Mouse (Mus musculus) testis, postnatal 14 days (tissue): ENCODE results near the gene Rgl1.
A peak's percentile ranks its signal among the peaks of the same experiment; 100 is the strongest.

ENCODE experiments used
- DNase-seq: peaks from one replicate; pipeline ENCODE4 v3.0.0; 2021; ENCODE audit warnings: low spot score

The Rgl1 gene

DNA sequence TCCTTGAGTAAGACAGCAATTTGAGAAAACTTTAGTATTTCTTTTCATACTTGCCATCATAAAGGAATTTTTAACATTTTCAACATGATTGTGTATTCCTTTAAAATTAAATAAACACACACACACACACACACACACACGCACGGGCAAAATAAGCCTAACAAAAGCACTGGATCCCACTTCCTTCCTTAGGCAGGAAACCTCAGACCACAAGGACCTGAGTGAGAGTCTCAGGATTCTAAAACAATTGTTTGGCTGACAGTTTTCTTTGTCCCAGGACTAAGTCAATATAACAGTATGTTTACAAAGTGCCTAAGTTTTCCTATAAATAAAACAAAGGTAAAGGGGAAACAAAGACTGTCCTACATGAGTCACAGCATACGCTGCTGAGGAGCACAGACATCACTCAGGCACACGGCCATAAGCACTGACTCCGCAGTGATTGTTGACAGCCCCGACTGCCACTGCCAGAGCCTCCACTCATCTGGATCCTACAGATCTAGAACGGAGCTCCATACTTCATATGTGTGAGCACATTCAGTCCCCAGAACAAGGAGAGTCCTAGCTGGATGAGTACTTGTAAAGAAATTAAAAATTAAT is 180.7 kb downstream of the Rgl1 start:
- no peak for DNase-seq

DNA sequence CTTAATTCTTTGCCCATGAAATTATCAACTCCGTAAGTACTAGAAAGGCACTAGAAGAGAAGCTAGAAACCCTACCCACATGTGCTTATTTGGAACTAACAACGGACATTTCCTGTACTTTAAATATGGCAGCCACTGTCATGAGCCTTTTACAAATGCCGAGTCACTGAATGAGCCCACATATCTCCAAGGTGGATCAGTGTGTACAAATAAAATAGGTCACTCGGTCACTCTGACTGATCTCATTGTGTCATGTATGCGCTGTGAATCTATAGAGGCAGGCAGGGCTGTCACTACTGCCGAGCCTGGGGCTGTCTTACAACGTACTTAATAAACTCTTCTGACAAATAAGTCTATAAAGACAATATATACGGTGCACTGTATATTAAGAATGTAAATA is 181.2 kb downstream of the Rgl1 start:
- no peak for DNase-seq

DNA sequence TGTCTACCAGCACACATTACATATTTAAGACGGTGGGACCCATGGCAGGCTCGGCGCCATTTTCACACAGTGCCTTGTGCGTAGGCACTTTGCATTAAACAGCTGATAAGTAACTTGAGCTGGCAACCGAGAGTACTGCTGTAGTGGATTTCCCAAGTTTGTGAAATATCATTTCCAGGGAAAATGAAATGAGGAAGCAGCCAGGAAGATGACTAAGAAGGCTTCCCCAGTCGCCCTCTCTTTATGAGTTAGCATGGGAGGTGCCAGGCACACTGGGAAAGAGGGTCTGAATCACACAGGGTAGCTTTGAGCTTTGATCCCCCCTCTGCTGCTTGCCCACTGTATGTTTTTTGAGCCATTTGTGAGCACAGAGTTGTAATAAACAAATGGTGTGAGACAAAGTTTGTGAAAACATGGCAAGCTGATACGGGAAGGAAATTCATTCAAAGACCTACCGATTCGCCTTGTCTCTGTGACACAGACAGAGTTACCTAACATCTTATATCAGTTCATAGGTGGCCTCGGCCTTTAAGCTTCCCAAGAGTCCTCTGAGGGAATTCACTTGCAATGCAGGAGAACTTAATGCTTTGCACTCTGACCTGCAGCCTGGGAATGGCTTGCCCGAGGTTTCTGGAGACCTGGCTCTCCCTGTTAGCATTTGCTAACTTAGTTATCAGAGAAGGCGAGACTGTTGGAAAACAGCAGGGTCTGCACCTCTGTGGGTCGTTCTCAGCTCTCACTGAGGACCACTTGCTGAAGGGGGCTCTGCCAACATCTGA is 184.8 kb downstream of the Rgl1 start:
- no peak for DNase-seq

DNA sequence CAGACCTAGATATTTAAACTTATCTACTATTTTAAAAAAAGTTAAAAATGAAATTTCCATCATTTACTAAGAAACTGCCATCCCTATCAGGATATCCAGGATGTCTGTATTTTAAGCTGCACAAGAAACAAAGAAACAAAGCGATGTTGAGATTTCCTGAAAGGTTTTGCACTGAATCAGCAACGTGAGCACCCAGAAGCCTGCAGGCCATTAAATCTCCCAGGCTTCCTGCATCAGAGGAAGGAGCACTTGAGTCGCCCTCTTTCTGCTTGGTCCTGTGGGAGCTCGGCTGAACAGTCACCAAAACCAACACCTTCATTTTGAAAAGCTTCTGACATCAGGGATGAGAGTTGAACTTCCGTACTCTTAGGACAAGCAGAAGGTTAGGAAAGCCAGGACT is 187.2 kb downstream of the Rgl1 start:
- DNase-seq, result no peak

- DNase-seq, result no peak
Observed at GRCm38 (mm10) chr1:152578108-152578721, 187.9 kb downstream of the Rgl1 start.

DNA sequence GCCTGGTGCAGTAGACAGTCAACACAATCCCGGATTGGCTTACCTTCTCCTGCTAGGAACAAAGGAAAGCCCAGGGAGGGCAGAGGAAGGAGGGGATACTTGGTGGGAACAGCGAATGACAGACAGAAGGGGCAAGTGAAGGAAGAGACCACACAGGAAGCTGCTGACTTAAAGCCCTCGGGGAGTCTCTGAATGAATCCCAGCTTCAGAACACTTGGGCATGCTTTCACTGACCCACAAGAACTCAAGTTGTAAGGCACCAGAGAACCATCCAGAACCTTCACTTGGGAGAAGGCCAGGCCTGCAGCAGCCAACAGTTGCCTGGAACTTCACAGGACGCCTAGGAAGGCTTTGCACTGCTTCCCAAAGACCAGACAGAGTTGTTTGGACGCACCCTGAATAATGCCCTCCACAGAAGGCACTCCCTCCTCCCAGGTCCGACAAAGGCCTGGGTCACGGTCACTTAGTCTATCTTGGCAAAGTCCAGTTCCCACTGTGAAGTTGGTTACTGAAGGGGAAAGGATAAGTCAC is 189.5 kb downstream of the Rgl1 start:
- no peak for DNase-seq

- DNase-seq, result no peak
Observed at GRCm38 (mm10) chr1:152575096-152575495, 191.1 kb downstream of the Rgl1 start.

DNA sequence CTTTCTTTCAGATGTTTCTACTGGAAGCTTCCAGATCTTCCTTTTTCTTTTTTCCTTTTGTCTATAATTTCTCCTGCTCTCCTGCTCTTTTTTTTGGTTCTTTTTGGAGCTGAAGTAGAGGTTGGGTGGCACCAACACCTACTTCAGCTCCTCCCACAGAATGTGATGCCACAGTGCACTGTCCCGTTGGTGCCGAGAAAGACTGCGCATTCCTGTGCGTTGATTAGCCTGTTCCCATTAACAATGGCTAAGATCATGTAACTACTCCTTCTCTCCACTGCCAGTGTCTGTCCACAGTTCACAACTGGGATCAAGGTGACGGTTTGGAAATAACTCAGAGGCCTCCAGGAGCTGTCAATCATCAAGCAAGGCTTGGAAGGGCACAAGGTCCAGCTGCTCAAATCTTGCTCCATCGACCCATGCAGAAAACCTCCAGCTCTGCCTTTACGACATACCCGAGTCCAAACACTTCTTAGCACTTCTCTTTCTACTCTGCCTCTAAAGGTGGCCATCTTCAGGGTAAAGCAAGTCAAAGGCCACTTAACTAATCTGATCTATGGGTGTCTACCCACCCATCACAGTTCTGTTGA is 192.6 kb downstream of the Rgl1 start:
- DNase-seq, result no peak

- no peak for DNase-seq
Observed at GRCm38 (mm10) chr1:152572755-152573469, 193.2 kb downstream of the Rgl1 start.

GRCm38 (mm10) chr1:152571340-152571739 is 194.8 kb downstream of the Rgl1 start:
- DNase-seq, result no peak

GRCm38 (mm10) chr1:152570681-152571080 is 195.5 kb downstream of the Rgl1 start:
- no peak for DNase-seq

DNA sequence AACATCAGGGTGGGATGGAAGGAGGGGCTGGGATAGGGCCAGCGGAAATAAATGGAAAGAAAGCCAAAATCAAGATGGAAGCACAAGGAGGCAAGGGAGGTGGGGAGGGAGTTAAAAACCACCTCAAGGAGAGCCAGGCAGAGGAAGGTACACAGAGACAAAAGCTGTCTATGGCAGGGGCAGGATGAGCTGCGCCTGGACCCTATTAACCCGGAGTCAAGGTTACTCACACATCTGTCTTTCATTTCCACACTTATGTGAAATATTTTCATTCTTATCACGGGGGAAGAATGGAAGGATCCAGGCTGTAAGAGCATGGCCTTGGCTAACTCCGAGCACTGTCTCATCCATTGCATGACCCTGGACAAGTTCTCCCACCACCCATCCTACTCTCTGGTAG is 202.9 kb downstream of the Rgl1 start:
- DNase-seq, result no peak

- DNase-seq, result peak; percentile 62
Observed at GRCm38 (mm10) chr1:152562877-152563276, 203.3 kb downstream of the Rgl1 start.

- DNase-seq, result peak; percentile 71
Observed at GRCm38 (mm10) chr1:152560477-152560876, 205.7 kb downstream of the Rgl1 start.

DNA sequence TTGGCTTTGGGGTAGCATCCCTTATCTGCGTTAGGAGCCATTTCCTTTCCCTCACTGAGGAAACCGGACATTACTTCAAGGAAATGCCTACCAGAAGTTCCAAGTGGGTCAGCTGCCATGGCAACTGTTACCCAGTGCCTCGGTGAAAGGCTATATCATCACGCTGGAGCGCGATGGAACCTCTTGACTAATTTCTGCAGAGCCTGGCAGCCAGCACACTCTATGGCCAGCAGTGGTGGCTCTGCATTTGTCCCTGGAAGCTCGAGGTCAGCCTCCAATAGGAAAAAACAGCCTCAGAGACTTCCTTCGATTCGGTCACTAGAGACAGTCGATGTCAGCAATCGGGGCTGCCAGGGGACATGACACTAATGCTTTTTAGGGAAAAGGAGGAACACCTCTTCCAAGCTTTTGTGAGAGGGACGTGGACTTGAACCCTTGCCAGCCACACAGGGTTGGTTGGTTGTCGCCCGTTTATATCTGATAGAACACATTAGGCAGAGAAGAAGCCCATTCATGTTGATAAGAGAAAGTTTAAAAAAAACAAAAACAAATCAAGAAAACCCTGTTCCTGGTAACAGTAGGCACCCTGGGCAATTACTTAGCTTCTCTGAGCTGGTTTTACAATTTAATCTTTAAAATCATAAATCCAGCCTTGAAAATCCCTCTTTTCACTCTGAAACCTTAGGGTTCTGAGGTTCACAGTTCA is 209.4 kb downstream of the Rgl1 start:
- DNase-seq, result no peak

GRCm38 (mm10) chr1:152555944-152556573 is 210.1 kb downstream of the Rgl1 start:
- DNase-seq, result peak; percentile 51

- DNase-seq, result no peak
Observed at GRCm38 (mm10) chr1:152553912-152554547, 212.1 kb downstream of the Rgl1 start.

DNA sequence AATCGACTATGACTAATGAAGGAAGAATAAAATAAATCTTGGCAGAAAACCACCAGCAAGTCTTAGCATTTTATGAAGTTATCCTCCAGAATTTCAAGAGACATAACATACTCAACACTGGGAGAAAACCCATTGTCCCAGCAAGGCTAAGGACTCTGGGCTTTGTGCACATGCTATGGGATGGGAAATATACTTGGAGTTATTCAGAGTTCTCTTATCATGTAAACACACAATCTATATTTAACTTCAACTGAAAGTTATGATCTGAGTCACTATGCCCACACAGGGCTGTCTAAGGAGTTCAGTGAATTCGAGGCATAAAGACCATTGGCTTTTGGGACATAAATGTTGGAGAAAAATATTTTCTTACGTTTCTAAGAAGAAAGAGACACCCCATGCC is 215.2 kb downstream of the Rgl1 start:
- DNase-seq, result no peak

GRCm38 (mm10) chr1:152550544-152550943 is 215.6 kb downstream of the Rgl1 start:
- DNase-seq, result no peak

DNA sequence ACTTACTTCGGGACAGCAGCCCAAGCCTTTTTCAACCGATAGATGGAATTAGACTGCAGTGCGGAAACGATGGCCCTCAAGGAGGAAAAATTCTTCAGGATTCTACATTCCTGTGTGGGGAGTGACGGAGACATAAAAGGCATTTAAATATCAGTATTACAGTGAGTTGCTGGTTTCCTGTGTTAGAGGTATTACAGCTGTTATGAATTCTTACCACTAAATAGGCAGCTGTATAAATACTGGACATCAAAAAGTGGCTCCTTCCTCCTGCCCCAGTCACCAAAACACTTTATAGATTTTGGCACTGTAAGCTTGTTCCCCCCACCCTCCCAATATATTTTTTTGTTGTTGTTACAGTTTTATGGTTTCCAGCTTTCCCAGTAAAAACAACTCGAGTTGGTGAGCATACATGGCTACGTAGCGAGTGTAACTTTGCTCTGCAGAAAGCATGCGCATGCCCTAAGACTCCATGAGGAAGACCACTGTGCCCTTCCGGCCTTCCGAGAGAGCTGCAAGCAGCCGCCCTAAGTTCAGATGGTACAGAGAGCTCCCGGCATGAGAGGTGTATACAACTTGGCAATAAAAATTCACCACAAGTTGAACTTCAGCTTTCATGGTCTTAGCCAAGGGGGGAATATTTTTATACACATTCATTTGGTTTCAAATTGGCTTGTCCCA is 217.0 kb downstream of the Rgl1 start:
- DNase-seq, result no peak
